ENCODE assay signal across 9 mouse cellular contexts in the genomic region with DNA sequence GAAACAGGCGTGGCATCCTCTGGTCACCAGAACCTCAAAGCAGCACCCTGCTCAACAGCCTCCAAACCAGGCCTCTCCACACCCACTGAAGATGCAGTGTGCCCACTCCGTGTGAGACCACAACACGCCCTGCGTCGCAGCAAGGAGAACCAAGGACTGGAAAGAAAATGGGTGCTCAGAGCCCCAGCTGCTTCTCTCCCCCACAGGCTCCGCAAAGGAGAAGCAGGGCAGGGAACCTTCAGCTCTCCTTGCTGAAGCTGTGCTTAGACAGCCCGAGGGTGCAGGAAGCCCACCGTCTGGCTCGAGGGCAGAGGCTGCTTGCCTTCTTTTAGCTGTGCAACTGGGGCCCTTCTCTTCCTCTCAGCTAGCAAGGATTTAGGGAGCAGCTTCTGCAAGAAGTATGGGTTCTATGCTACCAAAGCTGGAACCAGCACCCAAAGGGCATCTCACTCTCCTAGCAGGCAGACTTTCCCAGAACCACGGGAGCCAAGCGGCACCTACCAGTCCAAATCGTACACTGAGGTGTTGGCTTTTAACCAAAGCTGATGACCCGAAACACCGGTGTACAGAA. TPM values are rescaled to one million over a fixed set of nuclear protein-coding genes. Genes with fewer than 3 reads are reported as not detected.
DNase-seq lines count a peak whose midpoint lies in the region; ATAC-seq lines count a peak whose summit lies in the region.
"Had no signal": no experiment of that assay in that cellular context is flagged by ENCODE, and none has a peak within 500 bp of the region (broad histone marks: within the 10 kb centered on the region; RNA-seq: fewer than 3 reads in every experiment).

No protein-coding gene starts in this region.

- peaks cover 70% of the 10 kb centered on the region for H3K4me1 ChIP-seq in forebrain, embryonic 12.5 days
- H3K4me1 ChIP-seq in limb, embryonic 12.5 days (replicated peaks): peaks cover 34% of the 10 kb centered on the region

- DNase-seq in gastrocnemius, postnatal 14 days: peak; percentile 9
- DNase-seq in gastrocnemius, adult 8-10 months (ENCODE audit: low spot score in 2 of 2): no peak
- peak; percentile 49 for DNase-seq in retina, postnatal 1 day
- DNase-seq in retina, embryonic 14.5 days (ENCODE audit: low spot score): no peak
- peak; percentile 55 for DNase-seq in right cerebral cortex, postnatal 25 days
- no peak for DNase-seq in gastrocnemius, postnatal 36 days

- peak; percentile 27; the same call in 1 of the 2 replicates for ATAC-seq in forebrain, embryonic 12.5 days (ENCODE audit: low FRiP score)
- no peak for ATAC-seq in limb, embryonic 12.5 days (ENCODE audit: insufficient number of reproducible peaks, insufficient read depth, low FRiP score, low TSS enrichment, low read depth)
- ATAC-seq: Patski had no signal

- no peaks in the 10 kb centered on the region for H3K27me3 ChIP-seq in forebrain, embryonic 12.5 days
- H3K27me3 ChIP-seq in limb, embryonic 12.5 days: no peaks in the 10 kb centered on the region
- H3K27me3 ChIP-seq: Patski had no signal

- intact Hi-C loops in gastrocnemius, postnatal 14 days (cut with DNase I; ENCODE audit: low total_unique reads): no loop called here
- intact Hi-C loops in gastrocnemius, postnatal 36 days (cut with DNase I): no loop called here

- H3K4me2 ChIP-seq in forebrain, embryonic 12.5 days: peak overlapping the region; percentile 74
- peak overlapping the region; percentile 90 for H3K4me2 ChIP-seq in limb, embryonic 12.5 days

- peak overlapping the region; percentile 87 for H3K9ac ChIP-seq in forebrain, embryonic 12.5 days
- peak overlapping the region; percentile 75; the same call in 1 of the 2 replicates for H3K9ac ChIP-seq in limb, embryonic 12.5 days (replicated peaks)

- 6% methylated on average over 14 of the region's 14 CpGs for WGBS in forebrain, embryonic 12.5 days
- WGBS in limb, embryonic 12.5 days: 42% methylated on average over 14 of the region's 14 CpGs

- peaks cover 32% of the 10 kb centered on the region for H3K36me3 ChIP-seq in forebrain, embryonic 12.5 days (replicated peaks)
- peaks cover 6% of the 10 kb centered on the region; the same call in 1 of the 2 replicates for H3K36me3 ChIP-seq in limb, embryonic 12.5 days

- peak overlapping the region; percentile 84 for H3K4me3 ChIP-seq in forebrain, embryonic 12.5 days (replicated peaks)
- H3K4me3 ChIP-seq in limb, embryonic 12.5 days (replicated peaks): peak overlapping the region; percentile 63

- peak overlapping the region; percentile 87 for H3K27ac ChIP-seq in forebrain, embryonic 12.5 days
- 0 out of 2 replicates have a peak overlapping the region, but pooled peaks have one; percentile 17 for H3K27ac ChIP-seq in limb, embryonic 12.5 days

- no peaks in the 10 kb centered on the region for H3K9me3 ChIP-seq in forebrain, embryonic 12.5 days
- no peaks in the 10 kb centered on the region for H3K9me3 ChIP-seq in limb, embryonic 12.5 days

RNA-seq across cellular contexts. Expression of gene Srgap3, which starts 1.8 kb away (rescaled TPM):
- 1 to 10 TPM; 4.1 to 5.0 TPM for total RNA-seq in gastrocnemius, postnatal 14 days (2021)
- under 1 TPM; 0.27 to 0.67 (median 0.48) TPM for total RNA-seq in gastrocnemius, adult 8-10 months (2022)
- polyA plus RNA-seq in forebrain, embryonic 12.5 days (2016; fragmentation: Nextera tagmentation; extraction: Ambion mirVana): 36.6 and 39.9 TPM in 2 replicates
- polyA plus RNA-seq in limb, embryonic 12.5 days (2016; fragmentation: Nextera tagmentation; extraction: Ambion mirVana): 5.3 and 5.7 TPM in 2 replicates
- 1 to 10 TPM; 1.2 to 1.3 TPM for total RNA-seq in gastrocnemius, postnatal 36 days (2021)

Comparison
In these comparisons a context has a peak if more than half of its experiments do, and no peak if none do; other contexts are left out.
1. DNase-seq: peak in gastrocnemius, postnatal 14 days (single experiment), retina, postnatal 1 day (single experiment) and right cerebral cortex, postnatal 25 days (single experiment); none in gastrocnemius, adult 8-10 months (0 of 2), retina, embryonic 14.5 days (single experiment) and gastrocnemius, postnatal 36 days (0 of 2).